Mouse (Mus musculus): ENCODE results near the gene Cox19. TPM values are rescaled to one million over a fixed set of nuclear protein-coding genes. Genes with fewer than 3 reads are reported as not detected.
A peak's percentile ranks its signal among the peaks of the same experiment; 100 is the strongest.

Gene Cox19
- polyA plus RNA-seq, 1 experiment from 2014 or later, result 107 TPM

GRCm38 (mm10) chr5:139368638-139369320, 17.6 kb upstream of the Cox19 start:
- H3K36me3 ChIP-seq (ENCODE audit: control insufficient read depth, insufficient read depth, low read length), result no peaks in the 10 kb centered on the region
- peaks cover 28% of the 10 kb centered on the region for H3K4me1 ChIP-seq (ENCODE audit: control insufficient read depth, insufficient read depth, low read length)
- no peak for ATAC-seq (ENCODE audit: insufficient read depth, low FRiP score)
- H3K27ac ChIP-seq (ENCODE audit: low read length), result no peak overlapping the region
- WGBS, result 82% methylated on average over 11 of the region's 11 CpGs
- H3K9me3 ChIP-seq (replicated peaks; ENCODE audit: control insufficient read depth, low read length), result no peaks in the 10 kb centered on the region
- no peak overlapping the region for H3K4me3 ChIP-seq (replicated peaks; ENCODE audit: low read length)
- H3K9ac ChIP-seq (ENCODE audit: low read length), result no peak overlapping the region
- no peaks in the 10 kb centered on the region for H3K27me3 ChIP-seq (ENCODE audit: control insufficient read depth, insufficient read depth, low read length)
- H3K4me2 ChIP-seq (ENCODE audit: low read depth, low read length), result no peak overlapping the region

DNA sequence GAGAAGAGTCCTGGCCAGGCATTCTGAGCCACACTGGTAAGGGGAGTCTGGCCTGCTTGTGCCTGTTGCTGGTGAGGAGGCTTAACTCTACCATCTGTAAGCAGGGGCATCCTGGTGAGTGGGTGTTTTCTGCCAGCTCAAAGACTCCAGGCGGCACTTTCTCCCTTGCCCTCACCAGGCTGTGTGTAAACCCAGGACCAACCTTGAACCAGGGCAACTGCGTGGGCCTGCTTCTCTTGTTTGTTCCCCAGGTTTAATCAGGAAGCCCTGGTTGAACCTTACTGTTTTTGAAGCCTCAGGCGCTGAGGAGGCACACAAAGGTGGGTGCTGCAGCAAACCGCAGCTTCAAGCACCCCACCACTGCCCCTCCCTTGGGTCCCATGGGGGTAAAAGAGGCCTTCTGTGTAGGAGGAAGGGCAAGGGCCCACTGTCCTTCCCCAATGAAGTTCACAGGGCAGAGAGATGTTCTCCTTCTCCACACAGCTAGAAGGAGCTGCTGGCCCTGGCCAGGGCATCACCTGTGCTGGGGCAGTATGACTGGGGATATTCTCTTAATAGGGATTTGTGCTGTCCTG, 16.8 kb upstream of the Cox19 start:
- no peak for ATAC-seq (ENCODE audit: insufficient read depth, low FRiP score)
- Histone ChIP-seq H3K36me3 (ENCODE audit: control insufficient read depth, insufficient read depth, low read length) (no peaks in the 10 kb centered on the region), H3K9ac (ENCODE audit: low read length) (no peak overlapping the region), H3K4me2 (ENCODE audit: low read depth, low read length) (no peak overlapping the region), H3K27ac (ENCODE audit: low read length) (no peak overlapping the region), H3K4me1 (ENCODE audit: control insufficient read depth, insufficient read depth, low read length) (peaks cover 28% of the 10 kb centered on the region), H3K27me3 (ENCODE audit: control insufficient read depth, insufficient read depth, low read length) (no peaks in the 10 kb centered on the region), H3K4me3 (replicated peaks; ENCODE audit: low read length) (no peak overlapping the region), H3K9me3 (replicated peaks; ENCODE audit: control insufficient read depth, low read length) (no peaks in the 10 kb centered on the region)
- 87% methylated on average over 4 of the region's 4 CpGs for WGBS

- WGBS, result 75% methylated on average over 11 of the region's 11 CpGs
- Histone ChIP-seq H3K27me3 (ENCODE audit: control insufficient read depth, insufficient read depth, low read length) (no peaks in the 10 kb centered on the region), H3K4me3 (replicated peaks; ENCODE audit: low read length) (no peak overlapping the region), H3K9ac (ENCODE audit: low read length) (no peak overlapping the region), H3K27ac (ENCODE audit: low read length) (no peak overlapping the region), H3K36me3 (ENCODE audit: control insufficient read depth, insufficient read depth, low read length) (no peaks in the 10 kb centered on the region), H3K4me1 (ENCODE audit: control insufficient read depth, insufficient read depth, low read length) (peaks cover 18% of the 10 kb centered on the region), H3K4me2 (ENCODE audit: low read depth, low read length) (no peak overlapping the region), H3K9me3 (replicated peaks; ENCODE audit: control insufficient read depth, low read length) (no peaks in the 10 kb centered on the region)
- no peak for ATAC-seq (ENCODE audit: insufficient read depth, low FRiP score)
Measured at GRCm38 (mm10) chr5:139366484-139366883, 15.3 kb upstream of the Cox19 start.

GRCm38 (mm10) chr5:139365827-139366226, 14.6 kb upstream of the Cox19 start:
- ATAC-seq (ENCODE audit: insufficient read depth, low FRiP score), result no peak
- H3K4me3 ChIP-seq (replicated peaks; ENCODE audit: low read length), result no peak overlapping the region
- peaks cover 12% of the 10 kb centered on the region for H3K4me1 ChIP-seq (ENCODE audit: control insufficient read depth, insufficient read depth, low read length)
- no peaks in the 10 kb centered on the region for H3K27me3 ChIP-seq (ENCODE audit: control insufficient read depth, insufficient read depth, low read length)
- no peak overlapping the region for H3K4me2 ChIP-seq (ENCODE audit: low read depth, low read length)
- H3K36me3 ChIP-seq (ENCODE audit: control insufficient read depth, insufficient read depth, low read length), result no peaks in the 10 kb centered on the region
- no peaks in the 10 kb centered on the region for H3K9me3 ChIP-seq (replicated peaks; ENCODE audit: control insufficient read depth, low read length)
- WGBS, result 63% methylated on average over 1 of the region's 1 CpGs
- H3K27ac ChIP-seq (ENCODE audit: low read length), result no peak overlapping the region
- H3K9ac ChIP-seq (ENCODE audit: low read length), result no peak overlapping the region

- H3K9me3 ChIP-seq (replicated peaks; ENCODE audit: control insufficient read depth, low read length), result no peaks in the 10 kb centered on the region
- no peaks in the 10 kb centered on the region for H3K36me3 ChIP-seq (ENCODE audit: control insufficient read depth, insufficient read depth, low read length)
- no peak overlapping the region for H3K4me2 ChIP-seq (ENCODE audit: low read depth, low read length)
- peaks cover 12% of the 10 kb centered on the region for H3K4me1 ChIP-seq (ENCODE audit: control insufficient read depth, insufficient read depth, low read length)
- no peak for ATAC-seq (ENCODE audit: insufficient read depth, low FRiP score)
- 31% methylated on average over 5 of the region's 5 CpGs for WGBS
- H3K27ac ChIP-seq (ENCODE audit: low read length), result peak overlapping the region; percentile 49; the same call in 1 of the 2 replicates
- no peak overlapping the region for H3K4me3 ChIP-seq (replicated peaks; ENCODE audit: low read length)
- H3K27me3 ChIP-seq (ENCODE audit: control insufficient read depth, insufficient read depth, low read length), result no peaks in the 10 kb centered on the region
- H3K9ac ChIP-seq (ENCODE audit: low read length), result peak overlapping the region; percentile 60
Measured at GRCm38 (mm10) chr5:139364911-139365571, 13.8 kb upstream of the Cox19 start.

GRCm38 (mm10) chr5:139364260-139364910, 13.2 kb upstream of the Cox19 start:
- H3K9ac ChIP-seq (ENCODE audit: low read length), result peak overlapping the region; percentile 60
- H3K9me3 ChIP-seq (replicated peaks; ENCODE audit: control insufficient read depth, low read length), result no peaks in the 10 kb centered on the region
- peak overlapping the region; percentile 40; the same call in 1 of the 2 replicates for H3K27ac ChIP-seq (ENCODE audit: low read length)
- no peak overlapping the region; the same call in 1 of the 2 replicates for H3K4me2 ChIP-seq (ENCODE audit: low read depth, low read length)
- H3K4me1 ChIP-seq (ENCODE audit: control insufficient read depth, insufficient read depth, low read length), result peaks cover 12% of the 10 kb centered on the region
- H3K36me3 ChIP-seq (ENCODE audit: control insufficient read depth, insufficient read depth, low read length), result no peaks in the 10 kb centered on the region
- 25% methylated on average over 12 of the region's 12 CpGs for WGBS
- no peak overlapping the region for H3K4me3 ChIP-seq (replicated peaks; ENCODE audit: low read length)
- ATAC-seq (ENCODE audit: insufficient read depth, low FRiP score), result peak; percentile 69
- H3K27me3 ChIP-seq (ENCODE audit: control insufficient read depth, insufficient read depth, low read length), result no peaks in the 10 kb centered on the region

- Histone ChIP-seq H3K9ac (ENCODE audit: low read length) (no peak overlapping the region), H3K4me3 (replicated peaks; ENCODE audit: low read length) (no peak overlapping the region), H3K27me3 (ENCODE audit: control insufficient read depth, insufficient read depth, low read length) (no peaks in the 10 kb centered on the region), H3K9me3 (replicated peaks; ENCODE audit: control insufficient read depth, low read length) (no peaks in the 10 kb centered on the region), H3K4me2 (ENCODE audit: low read depth, low read length) (no peak overlapping the region), H3K4me1 (ENCODE audit: control insufficient read depth, insufficient read depth, low read length) (peaks cover 12% of the 10 kb centered on the region), H3K36me3 (ENCODE audit: control insufficient read depth, insufficient read depth, low read length) (no peaks in the 10 kb centered on the region), H3K27ac (ENCODE audit: low read length) (no peak overlapping the region)
- no peak for ATAC-seq (ENCODE audit: insufficient read depth, low FRiP score)
- WGBS, result 58% methylated on average over 7 of the region's 7 CpGs
Measured at GRCm38 (mm10) chr5:139363858-139364257, 12.6 kb upstream of the Cox19 start.

DNA sequence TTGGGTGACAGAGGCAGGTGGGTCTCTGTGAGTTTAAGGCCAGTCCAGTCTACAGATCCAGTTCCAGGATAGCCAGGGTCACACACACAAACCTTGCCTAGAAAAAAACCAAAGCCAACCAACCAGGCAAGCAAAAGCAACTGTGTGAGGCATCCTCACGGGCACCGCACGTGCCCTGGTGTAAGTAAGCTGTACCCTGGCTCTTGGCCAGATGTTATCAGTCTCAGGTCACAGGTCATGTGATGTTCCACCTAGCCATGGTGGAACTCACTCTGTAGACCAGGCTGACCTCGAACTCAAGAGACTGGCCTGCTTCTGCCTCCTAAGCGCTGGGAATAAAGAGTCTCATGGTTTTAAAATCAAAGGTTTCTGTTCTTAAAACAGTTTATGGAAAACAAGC, 8.0 kb upstream of the Cox19 start:
- Histone ChIP-seq H3K9me3 (replicated peaks; ENCODE audit: control insufficient read depth, low read length) (no peaks in the 10 kb centered on the region), H3K4me3 (replicated peaks; ENCODE audit: low read length) (no peak overlapping the region), H3K4me1 (ENCODE audit: control insufficient read depth, insufficient read depth, low read length) (peaks cover 5% of the 10 kb centered on the region; the same call in 1 of the 2 replicates), H3K9ac (ENCODE audit: low read length) (no peak overlapping the region), H3K4me2 (ENCODE audit: low read depth, low read length) (no peak overlapping the region), H3K27ac (ENCODE audit: low read length) (no peak overlapping the region), H3K36me3 (ENCODE audit: control insufficient read depth, insufficient read depth, low read length) (no peaks in the 10 kb centered on the region), H3K27me3 (ENCODE audit: control insufficient read depth, insufficient read depth, low read length) (no peaks in the 10 kb centered on the region)
- 87% methylated on average over 5 of the region's 5 CpGs for WGBS
- no peak for ATAC-seq (ENCODE audit: insufficient read depth, low FRiP score)

DNA sequence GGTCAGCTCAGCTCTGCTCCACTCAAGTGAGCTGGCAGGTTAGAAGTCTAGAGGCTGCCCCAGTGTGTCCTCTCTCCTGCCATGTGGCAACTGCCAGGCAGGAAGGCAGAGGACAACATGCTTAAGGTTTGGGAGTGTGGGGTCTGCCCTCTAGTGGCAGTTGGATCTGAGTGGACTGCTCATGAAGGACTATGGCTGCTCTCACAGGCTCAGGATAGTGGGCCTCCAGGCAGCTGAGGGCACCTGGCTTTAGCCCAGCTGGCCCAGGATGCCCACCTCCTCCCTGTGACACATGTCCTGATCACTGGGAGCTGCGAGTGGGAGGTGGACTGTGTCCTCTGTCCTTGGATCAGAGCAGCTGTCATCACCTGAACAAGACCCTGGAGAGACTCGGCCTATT, 7.4 kb upstream of the Cox19 start:
- Histone ChIP-seq H3K27me3 (ENCODE audit: control insufficient read depth, insufficient read depth, low read length) (no peaks in the 10 kb centered on the region), H3K27ac (ENCODE audit: low read length) (no peak overlapping the region), H3K4me3 (replicated peaks; ENCODE audit: low read length) (no peak overlapping the region), H3K9ac (ENCODE audit: low read length) (no peak overlapping the region), H3K4me1 (ENCODE audit: control insufficient read depth, insufficient read depth, low read length) (0 out of 2 replicates have a peak, but pooled peaks cover 5% of the 10 kb centered on the region), H3K4me2 (ENCODE audit: low read depth, low read length) (no peak overlapping the region), H3K9me3 (replicated peaks; ENCODE audit: control insufficient read depth, low read length) (no peaks in the 10 kb centered on the region), H3K36me3 (ENCODE audit: control insufficient read depth, insufficient read depth, low read length) (no peaks in the 10 kb centered on the region)
- ATAC-seq (ENCODE audit: insufficient read depth, low FRiP score), result 0 out of 2 replicates have a peak, but pooled peaks have one; percentile 25
- WGBS, result 82% methylated on average over 2 of the region's 2 CpGs

Data from stomach, embryonic 16.5 days (tissue).